Mouse (Mus musculus): ENCODE results near the gene Btd. TPM values are rescaled to one million over a fixed set of nuclear protein-coding genes. Genes with fewer than 3 reads are reported as not detected.
A peak's percentile ranks its signal among the peaks of the same experiment; 100 is the strongest.

Btd gene
- polyA plus RNA-seq, 1 experiment: 14.7 TPM

GRCm38 (mm10) chr14:31660312-31661093, 19.7 kb downstream of the Btd start:
- peak in 2 of 3 experiments; percentile 7 to 60 for TF ChIP-seq MYOG (IDR thresholded peaks at IDR 0.05; ENCODE audit: control insufficient read depth in 1 of 3, insufficient read depth in 1 of 3, insufficient read length in 2 of 3, low read depth in 2 of 3)
- no peak for TF ChIP-seq REST (IDR thresholded peaks at IDR 0.05; ENCODE audit: insufficient read depth, insufficient read length)
- no peak for TF ChIP-seq E2F4 (IDR thresholded peaks at IDR 0.05; ENCODE audit: insufficient read depth)
- peak; percentile 41 for TF ChIP-seq TCF12 (IDR thresholded peaks at IDR 0.05; ENCODE audit: insufficient read depth, poor library complexity, severe bottlenecking)
- peak; percentile 63 to 95 (median 94) for TF ChIP-seq MYOD1 (IDR thresholded peaks at IDR 0.05; ENCODE audit: control insufficient read depth in 1 of 3, insufficient read length in 2 of 3, low read depth in 2 of 3)
- TF ChIP-seq SRF (IDR thresholded peaks at IDR 0.05; ENCODE audit: control insufficient read depth, insufficient read length, low read depth): no peak
- no peak for TF ChIP-seq USF1 (IDR thresholded peaks at IDR 0.05; ENCODE audit: low read depth)
- TF ChIP-seq CEBPB (IDR thresholded peaks at IDR 0.05; ENCODE audit: insufficient read depth, poor library complexity, severe bottlenecking): no peak
- no peak for TF ChIP-seq TCF3 (IDR thresholded peaks at IDR 0.05; ENCODE audit: insufficient read length, low read depth)
- TF ChIP-seq MAX (IDR thresholded peaks at IDR 0.05; ENCODE audit: low read depth): no peak
- H3K27me3 ChIP-seq (ENCODE audit: control insufficient read depth, insufficient read depth, insufficient read length): no peaks in the 10 kb centered on the region
- peak overlapping the region; percentile 34 for H3K4me3 ChIP-seq
- H3ac ChIP-seq (ENCODE audit: control insufficient read depth, insufficient read length): no peak overlapping the region
- H3K36me3 ChIP-seq (ENCODE audit: control insufficient read depth, insufficient read depth): no peaks in the 10 kb centered on the region
- H3K4me2 ChIP-seq (ENCODE audit: low read depth): peak overlapping the region; percentile 86
- H3K79me2 ChIP-seq (ENCODE audit: control insufficient read depth, insufficient read depth): no peaks in the 10 kb centered on the region

DNA sequence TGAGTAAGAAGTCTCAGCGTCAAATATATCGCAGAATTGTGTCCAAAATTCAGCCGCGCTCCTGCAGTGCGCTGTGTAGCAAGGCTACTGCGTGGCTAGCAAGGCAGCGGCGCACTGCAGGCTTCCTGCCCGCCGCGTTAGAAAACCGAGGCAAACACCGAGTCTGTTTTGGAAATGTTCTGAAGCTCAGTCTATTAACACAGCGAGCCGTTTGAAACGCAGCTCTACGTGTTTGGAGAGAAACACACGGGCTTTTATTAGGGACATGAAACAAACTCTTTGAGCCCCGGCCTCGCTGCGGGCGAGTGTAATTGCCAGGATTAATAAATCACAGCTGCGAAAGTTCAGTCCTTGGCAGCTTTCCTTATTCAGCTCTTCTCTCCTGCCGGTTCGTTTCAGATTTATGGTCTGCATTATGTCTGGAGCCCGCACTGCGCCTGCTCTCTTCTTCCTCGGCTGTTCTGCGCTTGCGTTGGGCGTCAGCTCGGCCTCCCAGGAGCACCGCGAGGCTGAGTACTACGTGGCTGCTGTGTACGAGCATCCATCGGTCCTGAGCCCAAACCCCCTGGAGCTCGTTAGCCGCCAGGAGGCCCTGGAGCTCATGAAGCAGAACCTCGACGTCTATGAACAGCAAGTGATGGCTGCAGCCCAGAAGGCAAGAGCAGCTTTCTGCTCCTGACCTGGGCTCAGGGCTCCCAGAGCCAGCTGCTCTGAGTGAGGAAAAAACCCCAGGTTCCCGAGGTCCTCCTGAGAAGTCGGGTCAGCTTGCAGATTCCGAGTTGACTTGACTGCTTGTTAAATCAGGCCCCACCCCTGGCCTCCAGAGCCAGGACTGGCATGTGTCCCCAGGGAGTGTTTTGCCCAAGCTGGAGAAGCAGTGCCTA, 21.1 kb downstream of the Btd start:
- Histone ChIP-seq H3K27me3 (ENCODE audit: control insufficient read depth, insufficient read depth, insufficient read length) (no peaks in the 10 kb centered on the region), H3K79me2 (ENCODE audit: control insufficient read depth, insufficient read depth) (no peaks in the 10 kb centered on the region), H3K4me3 (peak overlapping the region; percentile 34), H3K36me3 (ENCODE audit: control insufficient read depth, insufficient read depth) (no peaks in the 10 kb centered on the region), H3ac (ENCODE audit: control insufficient read depth, insufficient read length) (peak overlapping the region; percentile 32), H3K4me2 (ENCODE audit: low read depth) (peak overlapping the region; percentile 86)
- TF ChIP-seq POLR2AphosphoS2 (IDR thresholded peaks at IDR 0.05; ENCODE audit: insufficient read length, low read depth) (peak; percentile 62), CEBPB (IDR thresholded peaks at IDR 0.05; ENCODE audit: insufficient read depth, poor library complexity, severe bottlenecking) (no peak), MYOD1 (IDR thresholded peaks at IDR 0.05; ENCODE audit: control insufficient read depth in 1 of 3, insufficient read length in 2 of 3, low read depth in 2 of 3) (peak in 2 of 3 experiments; percentile 1 to 35), MYOG (IDR thresholded peaks at IDR 0.05; ENCODE audit: control insufficient read depth in 1 of 3, insufficient read depth in 1 of 3, insufficient read length in 2 of 3, low read depth in 2 of 3) (peak in 1 of 3 experiments; percentile 14), E2F4 (IDR thresholded peaks at IDR 0.05; ENCODE audit: insufficient read depth) (no peak), POLR2A (IDR thresholded peaks at IDR 0.05; ENCODE audit: insufficient read length, low read depth) (peak; percentile 73)

DNA sequence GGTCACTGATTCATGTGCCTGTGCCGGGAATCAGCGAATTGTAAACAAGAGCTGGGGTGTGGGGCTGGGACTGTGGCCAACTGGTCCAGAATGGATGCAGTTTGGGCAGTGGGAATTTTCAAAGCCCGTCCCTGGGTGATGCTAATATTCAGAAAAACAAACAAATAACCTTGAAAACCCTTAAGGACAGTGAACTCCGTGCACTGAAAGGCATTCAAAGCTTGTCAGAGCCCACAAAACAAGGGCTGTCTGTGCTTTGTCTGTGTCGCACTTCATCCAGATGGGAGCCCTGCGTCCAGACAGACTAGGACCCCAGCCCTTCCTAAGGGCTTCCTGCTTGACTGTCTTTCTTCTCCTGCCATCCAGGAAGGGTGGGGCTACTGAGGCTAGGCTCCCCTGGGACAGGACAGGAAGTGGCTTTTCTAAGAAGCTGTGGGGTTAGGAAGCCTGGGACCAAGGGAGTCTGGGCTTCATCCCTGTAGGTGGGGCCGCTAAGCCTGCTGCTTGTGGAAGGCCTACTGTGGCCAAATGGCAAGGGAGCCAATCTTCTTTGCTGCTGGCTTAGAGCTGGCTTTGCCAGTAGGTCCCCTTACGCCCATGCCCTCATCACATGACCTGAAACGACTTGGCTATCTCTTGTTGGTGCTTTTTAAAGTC, 21.9 kb downstream of the Btd start:
- Histone ChIP-seq H3K27me3 (ENCODE audit: control insufficient read depth, insufficient read depth, insufficient read length) (no peaks in the 10 kb centered on the region), H3K79me2 (ENCODE audit: control insufficient read depth, insufficient read depth) (no peaks in the 10 kb centered on the region), H3ac (ENCODE audit: control insufficient read depth, insufficient read length) (no peak overlapping the region), H3K4me3 (peak overlapping the region; percentile 34), H3K36me3 (ENCODE audit: control insufficient read depth, insufficient read depth) (no peaks in the 10 kb centered on the region), H3K4me2 (ENCODE audit: low read depth) (peak overlapping the region; percentile 86)
- no peak for TF ChIP-seq TCF3 (IDR thresholded peaks at IDR 0.05; ENCODE audit: insufficient read length, low read depth)
- TF ChIP-seq MYOG (IDR thresholded peaks at IDR 0.05; ENCODE audit: control insufficient read depth in 1 of 3, insufficient read depth in 1 of 3, insufficient read length in 2 of 3, low read depth in 2 of 3): no peak
- TF ChIP-seq REST (IDR thresholded peaks at IDR 0.05; ENCODE audit: insufficient read depth, insufficient read length): no peak
- peak; percentile 3 for TF ChIP-seq TCF12 (IDR thresholded peaks at IDR 0.05; ENCODE audit: insufficient read depth, poor library complexity, severe bottlenecking)
- TF ChIP-seq POLR2AphosphoS2 (IDR thresholded peaks at IDR 0.05; ENCODE audit: insufficient read length, low read depth): peak; percentile 64
- no peak for TF ChIP-seq SRF (IDR thresholded peaks at IDR 0.05; ENCODE audit: control insufficient read depth, insufficient read length, low read depth)
- no peak for TF ChIP-seq E2F4 (IDR thresholded peaks at IDR 0.05; ENCODE audit: insufficient read depth)
- TF ChIP-seq USF1 (IDR thresholded peaks at IDR 0.05; ENCODE audit: low read depth): peak; percentile 88
- TF ChIP-seq MAX (IDR thresholded peaks at IDR 0.05; ENCODE audit: low read depth): peak; percentile 41
- TF ChIP-seq POLR2A (IDR thresholded peaks at IDR 0.05; ENCODE audit: insufficient read length, low read depth): peak; percentile 63
- TF ChIP-seq MYOD1 (IDR thresholded peaks at IDR 0.05; ENCODE audit: control insufficient read depth in 1 of 3, insufficient read length in 2 of 3, low read depth in 2 of 3): peak in 1 of 3 experiments; percentile 20
- TF ChIP-seq CEBPB (IDR thresholded peaks at IDR 0.05; ENCODE audit: insufficient read depth, poor library complexity, severe bottlenecking): no peak

GRCm38 (mm10) chr14:31663376-31664099, 22.7 kb downstream of the Btd start:
- no peaks in the 10 kb centered on the region for H3K36me3 ChIP-seq (ENCODE audit: control insufficient read depth, insufficient read depth)
- no peaks in the 10 kb centered on the region for H3K79me2 ChIP-seq (ENCODE audit: control insufficient read depth, insufficient read depth)
- no peaks in the 10 kb centered on the region for H3K27me3 ChIP-seq (ENCODE audit: control insufficient read depth, insufficient read depth, insufficient read length)
- H3K4me3 ChIP-seq: no peak overlapping the region
- TF ChIP-seq TCF12 (IDR thresholded peaks at IDR 0.05; ENCODE audit: insufficient read depth, poor library complexity, severe bottlenecking) (no peak), MYOD1 (IDR thresholded peaks at IDR 0.05; ENCODE audit: control insufficient read depth in 1 of 3, insufficient read length in 2 of 3, low read depth in 2 of 3) (no peak), POLR2AphosphoS2 (IDR thresholded peaks at IDR 0.05; ENCODE audit: insufficient read length, low read depth) (no peak), TCF3 (IDR thresholded peaks at IDR 0.05; ENCODE audit: insufficient read length, low read depth) (no peak), MAX (IDR thresholded peaks at IDR 0.05; ENCODE audit: low read depth) (no peak), CEBPB (IDR thresholded peaks at IDR 0.05; ENCODE audit: insufficient read depth, poor library complexity, severe bottlenecking) (no peak), SRF (IDR thresholded peaks at IDR 0.05; ENCODE audit: control insufficient read depth, insufficient read length, low read depth) (no peak), MYOG (IDR thresholded peaks at IDR 0.05; ENCODE audit: control insufficient read depth in 1 of 3, insufficient read depth in 1 of 3, insufficient read length in 2 of 3, low read depth in 2 of 3) (no peak), USF1 (IDR thresholded peaks at IDR 0.05; ENCODE audit: low read depth) (no peak), REST (IDR thresholded peaks at IDR 0.05; ENCODE audit: insufficient read depth, insufficient read length) (no peak), POLR2A (IDR thresholded peaks at IDR 0.05; ENCODE audit: insufficient read length, low read depth) (no peak), E2F4 (IDR thresholded peaks at IDR 0.05; ENCODE audit: insufficient read depth) (no peak)
- H3ac ChIP-seq (ENCODE audit: control insufficient read depth, insufficient read length): no peak overlapping the region
- peak overlapping the region; percentile 86 for H3K4me2 ChIP-seq (ENCODE audit: low read depth)

All from myocyte (in vitro differentiated cells).